Mouse (Mus musculus): ENCODE measurements around the gene Btbd8.

Gene Btbd8

GRCm38 (mm10) chr5:107518602-107519001, 80.8 kb downstream of the Btbd8 start:
- no peak for DNase-seq (ENCODE audit: low read depth, low spot score)

GRCm38 (mm10) chr5:107521386-107521785, 83.6 kb downstream of the Btbd8 start:
- DNase-seq (ENCODE audit: low read depth, low spot score): no peak

GRCm38 (mm10) chr5:107521897-107522296, 84.1 kb downstream of the Btbd8 start:
- DNase-seq (ENCODE audit: low read depth, low spot score): no peak

GRCm38 (mm10) chr5:107524281-107524680, 86.5 kb downstream of the Btbd8 start:
- no peak for DNase-seq (ENCODE audit: low read depth, low spot score)

GRCm38 (mm10) chr5:107528856-107529255, 91.1 kb downstream of the Btbd8 start:
- no peak for DNase-seq (ENCODE audit: low read depth, low spot score)

GRCm38 (mm10) chr5:107533590-107533989, 95.8 kb downstream of the Btbd8 start:
- DNase-seq (ENCODE audit: low read depth, low spot score): no peak

- no peak for DNase-seq (ENCODE audit: low read depth, low spot score)
Measured at GRCm38 (mm10) chr5:107534581-107534980, 96.8 kb downstream of the Btbd8 start, which contains the start of gene 1700028K03Rik. 1700028K03Rik (plus strand) TSS chr5:107534709.

- DNase-seq (ENCODE audit: low read depth, low spot score): no peak
Measured at GRCm38 (mm10) chr5:107541696-107542095, 103.9 kb downstream of the Btbd8 start.

- DNase-seq (ENCODE audit: low read depth, low spot score): no peak
Measured at GRCm38 (mm10) chr5:107545927-107546326, 108.1 kb downstream of the Btbd8 start.

GRCm38 (mm10) chr5:107547955-107548354, 110.2 kb downstream of the Btbd8 start:
- no peak for DNase-seq (ENCODE audit: low read depth, low spot score)

GRCm38 (mm10) chr5:107548444-107548843, 110.6 kb downstream of the Btbd8 start:
- DNase-seq (ENCODE audit: low read depth, low spot score): no peak

GRCm38 (mm10) chr5:107554336-107554735, 116.5 kb downstream of the Btbd8 start:
- DNase-seq (ENCODE audit: low read depth, low spot score): no peak

- no peak for DNase-seq (ENCODE audit: low read depth, low spot score)
Measured at GRCm38 (mm10) chr5:107556969-107557368, 119.2 kb downstream of the Btbd8 start.
